Mouse (Mus musculus) kidney, adult 9 months (tissue): ENCODE measurements around the gene BC005537.
"Not testable (repeated sequence)": the region's sequence is repeated elsewhere in the genome, so short reads cannot be mapped to it uniquely, and the experiment has no call there.

Source experiments
- DNase-seq: peaks from one replicate; pipeline ENCODE4 v3.0.0; 2022

BC005537 gene

DNA sequence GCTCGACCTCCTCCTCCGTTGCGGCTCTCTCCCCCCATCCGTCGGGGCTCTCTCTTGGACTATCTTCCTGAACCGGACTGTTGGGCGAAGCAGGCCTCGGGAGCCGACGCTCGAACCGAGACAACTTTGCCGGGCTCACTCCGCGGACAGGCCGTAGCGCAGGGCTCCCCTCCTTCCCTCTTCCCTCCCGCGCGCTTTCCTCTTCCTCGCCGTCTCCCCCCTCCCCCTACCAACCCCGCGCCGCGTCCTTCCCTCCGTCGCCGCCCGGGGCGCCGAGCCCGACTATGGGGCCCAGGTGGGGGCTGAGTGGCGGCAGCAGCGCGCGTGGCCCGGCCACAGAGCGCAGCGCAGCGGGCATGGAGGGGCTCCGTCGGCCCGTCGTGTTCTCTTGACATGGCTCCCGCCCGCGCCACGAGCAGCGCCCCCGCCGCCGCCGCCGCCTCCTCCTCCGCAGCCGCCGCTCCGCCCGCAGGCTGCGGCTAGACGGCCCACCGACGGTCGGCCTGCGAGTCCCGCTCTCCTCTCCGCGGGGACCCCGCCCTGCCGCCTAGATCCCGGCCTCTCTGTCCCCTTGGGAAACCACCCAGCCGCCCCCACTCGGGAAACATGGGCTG, at the start of gene BC005537:
Gene BC005537 (plus strand): TSS at position 350 of the 614 bp plus-strand sequence.
- no peak for DNase-seq

DNA sequence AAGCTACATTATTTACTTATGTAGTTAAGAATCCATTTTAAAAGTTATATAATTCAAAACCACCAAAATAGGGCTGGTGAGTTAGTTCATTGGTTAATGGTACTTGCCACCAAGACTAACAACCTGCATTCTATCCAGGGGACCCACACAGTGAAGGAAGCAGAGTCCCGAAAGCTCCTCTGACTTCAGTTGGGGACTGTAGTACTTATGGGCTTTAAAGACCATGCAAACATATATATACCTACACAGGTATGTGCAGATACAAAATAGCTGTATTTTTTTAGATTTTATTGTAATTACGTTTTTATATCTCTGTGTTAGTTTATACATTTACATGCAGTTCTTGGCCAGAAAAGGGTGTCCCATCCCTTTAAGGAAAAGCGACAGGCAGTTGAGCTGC, 44.7 kb upstream of the BC005537 start:
- DNase-seq = no peak

- no peak for DNase-seq
Measured at GRCm38 (mm10) chr13:24757820-24758564, 43.5 kb upstream of the BC005537 start.

DNA sequence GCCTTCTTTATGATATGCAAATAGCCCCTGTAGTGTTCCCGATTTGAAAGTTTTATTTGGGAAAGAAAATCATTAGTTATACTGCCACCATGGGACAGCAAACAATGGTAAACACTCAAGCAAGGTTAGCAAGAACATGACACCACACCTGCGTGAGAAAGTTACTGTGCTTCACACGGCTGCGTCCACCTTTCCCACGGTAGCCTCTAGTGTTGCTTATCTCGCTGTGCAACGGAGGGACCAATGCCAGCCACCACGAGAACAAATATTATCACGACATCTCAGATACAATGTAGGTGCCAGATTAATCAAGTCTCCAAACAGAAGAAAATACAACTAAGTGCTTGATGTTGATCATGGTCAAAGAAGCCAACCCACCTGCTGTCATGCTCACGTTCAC, 42.0 kb upstream of the BC005537 start:
- no peak for DNase-seq

DNA sequence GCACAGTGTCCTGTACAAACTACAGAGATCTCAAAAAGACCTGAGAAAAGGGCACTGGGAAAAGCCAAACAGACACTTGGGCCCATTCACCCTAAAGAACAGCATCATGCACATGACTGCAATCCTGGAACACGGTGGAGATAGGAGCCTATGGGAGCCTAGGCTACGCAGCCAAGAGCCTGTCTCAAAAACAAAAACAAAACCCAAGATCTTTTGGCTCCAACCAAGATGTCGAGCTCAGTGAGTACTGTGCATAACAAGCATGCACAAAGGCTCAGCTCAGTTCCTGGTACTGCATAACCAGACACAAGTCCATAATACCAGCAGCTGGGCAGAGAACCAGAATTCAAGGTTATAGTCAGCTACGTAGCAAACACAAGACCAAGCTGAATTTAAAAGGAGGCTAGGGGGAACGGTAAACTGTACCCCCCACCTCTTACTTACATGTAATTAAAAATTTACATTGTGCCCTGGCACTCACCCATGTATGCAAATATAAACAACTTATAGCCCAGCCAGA, 41.0 kb upstream of the BC005537 start:
- no peak for DNase-seq

- DNase-seq = no peak
Measured at GRCm38 (mm10) chr13:24761083-24761402, 40.4 kb upstream of the BC005537 start.

DNA sequence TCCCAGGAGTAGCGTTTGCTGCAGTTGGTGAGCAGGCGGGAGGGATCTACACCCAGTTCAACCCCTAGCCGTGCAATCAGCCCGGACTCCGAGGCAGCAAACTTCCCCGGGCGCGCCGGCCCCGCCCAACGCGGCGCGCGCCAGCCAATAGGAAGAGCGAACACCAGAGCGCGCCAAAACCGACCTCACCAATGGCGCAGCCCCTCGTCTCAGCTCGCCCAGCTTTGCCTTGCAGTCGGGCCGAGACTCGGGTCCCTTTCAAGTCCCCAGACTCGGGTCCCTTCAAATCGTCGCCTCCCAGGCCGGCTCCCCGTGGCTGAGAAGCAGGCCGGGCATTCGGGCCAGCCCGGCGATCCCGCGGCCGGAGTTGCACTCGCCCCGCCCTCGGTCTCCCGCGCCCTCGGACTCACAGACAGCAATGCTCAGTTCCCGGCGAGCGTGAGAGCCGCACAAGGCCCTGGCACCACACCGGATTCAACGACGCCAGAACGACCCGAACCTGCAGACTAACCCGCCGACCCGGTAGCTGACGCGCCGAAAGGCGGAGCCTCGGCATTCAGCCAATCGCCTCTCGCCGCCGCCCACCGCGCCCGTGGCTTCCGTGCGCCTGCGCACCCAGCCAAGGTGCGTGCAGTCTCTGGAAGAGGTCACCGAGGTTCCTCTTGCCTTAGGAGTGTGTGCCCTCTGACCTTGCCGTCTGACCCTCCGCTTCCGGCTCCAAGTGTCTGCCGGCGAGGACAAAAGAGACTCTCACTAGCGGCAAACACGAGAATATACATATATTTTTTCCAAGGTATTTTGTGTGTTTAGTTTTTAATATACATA, 39.8 kb upstream of the BC005537 start, which contains the start of gene Gmnn:
Gene Gmnn (minus strand): TSS at position 521 of the 825 bp plus-strand sequence.
- DNase-seq = peak; percentile 89

GRCm38 (mm10) chr13:24762254-24762653, 39.2 kb upstream of the BC005537 start:
- DNase-seq = no peak

GRCm38 (mm10) chr13:24767809-24768208, 33.6 kb upstream of the BC005537 start:
- DNase-seq = not testable (repeated sequence)

DNA sequence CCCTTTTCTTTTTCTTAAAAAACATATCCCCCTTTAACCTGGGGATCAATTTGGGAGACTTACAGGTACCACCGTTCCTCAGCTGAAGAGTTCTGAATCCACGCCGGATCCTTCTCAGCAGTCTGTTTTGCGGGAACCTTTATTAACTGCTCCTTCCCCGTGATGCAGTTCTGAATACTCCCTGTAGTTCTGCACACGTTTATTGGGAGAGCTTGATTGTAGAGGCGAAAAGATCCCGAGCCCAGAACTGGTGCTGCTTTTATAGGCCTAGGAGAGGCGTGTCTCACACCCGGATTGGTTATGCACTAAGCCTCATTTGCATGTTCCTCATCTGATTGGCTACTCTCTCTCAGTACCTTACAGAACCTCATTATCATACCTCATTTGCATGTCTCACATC, 30.0 kb upstream of the BC005537 start:
- not testable (repeated sequence) for DNase-seq

GRCm38 (mm10) chr13:24776146-24776844, 25.2 kb upstream of the BC005537 start:
- DNase-seq = peak; percentile 72

- no peak for DNase-seq
Measured at GRCm38 (mm10) chr13:24778026-24778425, 23.4 kb upstream of the BC005537 start.

- no peak for DNase-seq
Measured at GRCm38 (mm10) chr13:24778706-24779380, 22.6 kb upstream of the BC005537 start.

GRCm38 (mm10) chr13:24781916-24782315, 19.5 kb upstream of the BC005537 start:
- DNase-seq = no peak

DNA sequence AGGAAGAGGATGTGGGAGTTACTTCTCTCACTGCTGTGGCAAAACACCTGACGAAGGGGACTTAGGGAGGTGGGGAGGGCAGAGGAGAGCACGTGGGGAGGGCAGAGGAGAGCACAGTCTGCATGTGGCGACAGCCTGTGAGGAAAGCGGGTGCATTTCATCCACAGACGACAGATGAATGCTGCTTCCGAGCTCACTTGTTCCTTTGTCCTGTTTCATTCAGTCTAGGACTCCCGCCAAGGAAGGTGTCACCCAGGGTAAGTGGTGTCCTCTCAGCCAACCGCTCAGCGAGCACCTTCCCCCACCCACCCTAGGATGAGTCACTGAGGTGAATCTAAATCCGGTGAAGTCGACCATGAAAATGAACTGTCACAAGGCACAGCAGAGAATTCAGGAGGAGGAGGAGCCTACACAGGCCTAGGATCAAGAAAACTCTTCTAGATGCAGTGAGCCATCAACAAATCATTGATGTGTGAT, 15.4 kb upstream of the BC005537 start:
- DNase-seq = peak; percentile 70

DNA sequence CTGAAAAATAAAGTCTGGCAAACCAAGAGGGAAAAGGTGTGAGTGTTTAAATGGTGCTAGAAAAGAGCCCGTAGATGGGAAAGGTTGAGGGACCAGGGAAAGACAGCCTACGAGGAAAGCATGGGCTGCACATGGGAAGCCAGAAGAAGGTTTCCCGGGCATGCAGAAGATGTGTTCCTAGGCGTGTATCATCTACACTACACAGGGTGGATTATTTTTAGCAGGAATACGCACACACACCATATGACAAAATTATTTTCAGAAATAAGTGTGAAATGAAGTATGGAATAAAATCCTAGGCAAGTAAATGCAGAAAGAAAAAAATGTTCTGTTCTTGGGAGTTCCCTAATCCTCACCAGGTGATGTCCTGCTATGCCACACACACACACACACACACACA, 14.0 kb upstream of the BC005537 start:
- DNase-seq = no peak

- no peak for DNase-seq
Measured at GRCm38 (mm10) chr13:24791349-24791748, 10.1 kb upstream of the BC005537 start.

GRCm38 (mm10) chr13:24792411-24793045, 8.9 kb upstream of the BC005537 start:
- DNase-seq = no peak

GRCm38 (mm10) chr13:24798686-24799085, 2.8 kb upstream of the BC005537 start:
- DNase-seq = no peak

- no peak for DNase-seq
Measured at GRCm38 (mm10) chr13:24799378-24799777, 2.1 kb upstream of the BC005537 start.

- DNase-seq = peak; percentile 64
Measured at GRCm38 (mm10) chr13:24799925-24800673, 1.4 kb upstream of the BC005537 start.
